Mouse (Mus musculus) lung, embryonic 16.5 days (tissue): ENCODE data around the gene Gm8232. TPM values are rescaled to one million over a fixed set of nuclear protein-coding genes. Genes with fewer than 3 reads are reported as not detected.
"Not testable (repeated sequence)": the region's sequence is repeated elsewhere in the genome, so short reads cannot be mapped to it uniquely, and the experiment has no call there.

Experiments used
- ATAC-seq: fragments of 200-750 bp; cut with Nextera tagmentation; 2 replicates; pipeline ENCODE4 v1.8.0; 2017; ENCODE audit warnings: low read depth, mild to moderate bottlenecking, moderate library complexity
- H3K27ac ChIP-seq: fragments of 300-500 bp; sonication (generic); 2 replicates; pipeline ENCODE4 v1.5.1; 2014; ENCODE audit warnings: mild to moderate bottlenecking, control low read depth, low read length
- H3K27me3 ChIP-seq: fragments of 300-500 bp; sonication (generic); 2 replicates; pipeline ENCODE4 v1.6.1; 2014; ENCODE audit warnings: low read depth, low read length, mixed read lengths; ENCODE audit not compliant: control insufficient read depth, insufficient read depth
- H3K36me3 ChIP-seq: fragments of 300-500 bp; sonication (generic); 2 replicates; pipeline ENCODE4 v1.6.1; 2014; ENCODE audit warnings: low read length; ENCODE audit not compliant: control insufficient read depth, insufficient read depth
- H3K4me1 ChIP-seq: fragments of 300-500 bp; sonication (generic); replicated peaks from 2 replicates; pipeline ENCODE4 v1.6.1; 2014; ENCODE audit warnings: low read length, mixed read lengths; ENCODE audit not compliant: control insufficient read depth, insufficient read depth
- H3K4me2 ChIP-seq: fragments of 300-500 bp; sonication (generic); 2 replicates; pipeline ENCODE4 v1.6.1; 2014; ENCODE audit warnings: low read depth, low read length, control low read depth
- H3K4me3 ChIP-seq: fragments of 300-500 bp; sonication (generic); 2 replicates; pipeline ENCODE4 v1.5.1; 2014; ENCODE audit warnings: mild to moderate bottlenecking, low read length, control low read depth
- H3K9ac ChIP-seq: fragments of 300-500 bp; sonication (generic); 2 replicates; pipeline ENCODE4 v1.6.1; 2014; ENCODE audit warnings: low read length, control low read depth
- H3K9me3 ChIP-seq: fragments of 300-500 bp; sonication (generic); 2 replicates; pipeline ENCODE4 v1.6.1; 2016; ENCODE audit warnings: low read length; ENCODE audit not compliant: control insufficient read depth
- WGBS: fragments of 180-500 bp; shearing (Covaris S2); extraction: QIAGEN DNeasy Blood & Tissue Kit; methylation state at CpG from one replicate; pipeline ENCODE4 v1.1.7; 2014; 5-methylcytosine and 5-hydroxymethylcytosine counted together
- polyA plus RNA-seq: library from polyadenylated mRNA; unstranded; fragments of >200 nt; fragmentation: Nextera tagmentation; extraction: Ambion mirVana; gene quantifications from 2 replicates; pipeline ENCODE4 v1.2.1, GENCODE M21; 2015

Gm8232 gene
- polyA plus RNA-seq, result not detected in 2 replicates

DNA sequence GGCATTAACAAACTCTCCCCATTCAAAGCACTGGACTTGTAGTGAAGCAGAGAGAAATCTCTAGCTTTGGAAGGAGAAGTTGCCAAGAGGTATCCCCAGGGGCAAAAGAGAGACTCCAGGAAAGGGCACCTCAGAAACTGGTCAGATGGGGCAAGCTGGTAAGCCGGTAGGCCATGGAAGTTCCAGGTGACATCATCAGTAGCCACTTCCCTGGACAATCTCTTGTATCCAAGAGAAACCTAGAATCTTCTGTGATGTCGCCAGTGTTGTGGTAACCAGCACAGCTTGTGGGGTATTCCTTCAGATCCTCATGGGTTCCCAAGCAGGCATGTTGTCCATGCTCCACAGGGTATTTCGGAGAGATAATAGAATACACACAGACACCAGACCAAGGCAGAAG, at the start of gene Gm8232:
TSS of gene Gm8232 (plus strand) at position 301 of the 400 bp plus-strand sequence.
- WGBS, result 86% methylated on average over 2 of the region's 3 CpGs
- ATAC-seq, H3K27me3 ChIP-seq, H3K27ac ChIP-seq, H3K9ac ChIP-seq, H3K9me3 ChIP-seq, H3K4me2 ChIP-seq, H3K4me3 ChIP-seq, H3K36me3 ChIP-seq, H3K4me1 ChIP-seq: not testable (repeated sequence)

DNA sequence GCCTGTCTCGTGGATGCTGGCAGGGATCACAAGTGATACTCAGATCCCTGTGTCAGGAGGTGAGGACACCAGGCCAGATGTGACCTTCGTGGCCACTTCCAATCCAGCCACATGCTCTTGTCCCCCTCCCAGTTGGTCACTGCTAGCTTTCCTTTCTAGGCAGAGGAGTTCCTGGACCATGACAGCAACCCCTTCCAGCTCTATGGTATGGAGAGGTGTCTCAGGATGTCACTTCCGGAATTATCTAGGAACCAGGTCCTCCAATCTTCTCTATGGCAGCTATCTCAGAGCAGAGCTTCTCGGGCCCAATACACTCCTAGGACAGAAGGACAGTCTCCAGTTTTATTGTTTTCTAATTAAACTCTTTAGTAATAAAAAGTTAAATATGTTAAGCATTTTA, 49.2 kb upstream of the Gm8232 start:
- not testable (repeated sequence) for H3K36me3 ChIP-seq, H3K9me3 ChIP-seq, H3K9ac ChIP-seq, H3K4me1 ChIP-seq, H3K27ac ChIP-seq, H3K4me2 ChIP-seq, H3K4me3 ChIP-seq, H3K27me3 ChIP-seq, ATAC-seq
- WGBS, result 71% methylated on average over 4 of the region's 4 CpGs

DNA sequence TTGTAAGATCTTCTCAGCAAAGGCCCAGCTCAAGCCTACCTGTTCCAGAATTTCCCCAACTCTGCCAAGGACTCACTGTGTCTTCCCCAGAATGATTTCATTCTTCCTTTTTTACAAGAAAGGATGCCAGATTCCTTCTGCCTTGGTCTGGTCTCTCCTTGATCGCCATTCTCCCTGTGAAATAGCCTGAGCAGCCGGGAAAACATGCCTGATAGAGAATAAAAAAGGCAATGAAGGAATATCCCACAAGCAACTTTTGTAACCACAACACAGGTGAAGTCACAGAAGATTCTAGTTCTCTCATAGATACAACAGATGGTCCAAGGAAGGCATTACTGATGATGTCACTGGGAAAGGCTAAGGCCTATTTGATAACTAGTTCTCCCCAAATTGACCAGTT, 22.8 kb upstream of the Gm8232 start, which contains the start of gene Gm3371:
TSS of gene Gm3371 (minus strand) at position 101 of the 400 bp plus-strand sequence.
- not testable (repeated sequence) for H3K27me3 ChIP-seq, H3K27ac ChIP-seq, H3K36me3 ChIP-seq, ATAC-seq, H3K9ac ChIP-seq, H3K4me2 ChIP-seq, H3K9me3 ChIP-seq, H3K4me3 ChIP-seq, H3K4me1 ChIP-seq
- no CpG with 5 or more reads among the region's 2 CpGs for WGBS

Other genes with a start within 250 kb of the Gm8232 start
- gene Gm8212, start 236.0 kb upstream of the Gm8232 start, polyA plus RNA-seq, result not detected in 2 replicates
- gene 4930503E14Rik, start 220.4 kb upstream of the Gm8232 start, polyA plus RNA-seq, result not detected in 2 replicates
- gene Gm8220, start 148.1 kb upstream of the Gm8232 start, polyA plus RNA-seq, result not detected in 2 replicates
- gene Gm5930, start 95.1 kb upstream of the Gm8232 start, polyA plus RNA-seq, result not detected in 2 replicates
- gene Gm8229, start 68.3 kb upstream of the Gm8232 start, polyA plus RNA-seq, result not detected in 2 replicates
- not detected in 2 replicates for gene Gm3371, start 22.9 kb upstream of the Gm8232 start, polyA plus RNA-seq
- not detected in 2 replicates for gene BC061237, start 58.8 kb downstream of the Gm8232 start, polyA plus RNA-seq
- not detected in 2 replicates for gene Gm17093, start 84.6 kb downstream of the Gm8232 start, polyA plus RNA-seq
- not detected in 2 replicates for gene Gm8247, start 149.5 kb downstream of the Gm8232 start, polyA plus RNA-seq
- not detected in 2 replicates for gene Gm5624, start 194.3 kb downstream of the Gm8232 start, polyA plus RNA-seq